Mouse (Mus musculus) neural tube, embryonic 15.5 days (tissue): Measurements from ENCODE around the gene Lrrc27. TPM values are rescaled to one million over a fixed set of nuclear protein-coding genes. Genes with fewer than 3 reads are reported as not detected.

Experiments
- ATAC-seq: fragments of 200-750 bp; cut with Nextera tagmentation; 2 replicates; pipeline ENCODE4 v1.8.0; 2017; ENCODE audit warnings: mild to moderate bottlenecking, moderate TSS enrichment, moderate library complexity; ENCODE audit not compliant: low FRiP score
- H3K27ac ChIP-seq: fragments of 300-500 bp; sonication (generic); replicated peaks from 2 replicates; pipeline ENCODE4 v1.5.1; 2015; ENCODE audit warnings: mild to moderate bottlenecking, inconsistent platforms
- H3K27me3 ChIP-seq: fragments of 300-500 bp; sonication (generic); replicated peaks from 2 replicates; pipeline ENCODE4 v1.6.1; 2015; ENCODE audit warnings: inconsistent platforms
- H3K36me3 ChIP-seq: fragments of 300-500 bp; sonication (generic); 2 replicates; pipeline ENCODE4 v1.6.1; 2015; ENCODE audit warnings: inconsistent platforms
- H3K4me1 ChIP-seq: fragments of 300-500 bp; sonication (generic); 2 replicates; pipeline ENCODE4 v1.6.1; 2015; ENCODE audit warnings: inconsistent platforms
- H3K4me2 ChIP-seq: fragments of 300-500 bp; sonication (generic); 2 replicates; pipeline ENCODE4 v1.6.1; 2015; ENCODE audit warnings: inconsistent platforms, mild to moderate bottlenecking, moderate library complexity
- H3K4me3 ChIP-seq: fragments of 300-500 bp; sonication (generic); replicated peaks from 2 replicates; pipeline ENCODE4 v1.5.1; 2015; ENCODE audit warnings: mild to moderate bottlenecking, inconsistent platforms
- H3K9ac ChIP-seq: fragments of 300-500 bp; sonication (generic); replicated peaks from 2 replicates; pipeline ENCODE4 v1.6.1; 2015; ENCODE audit warnings: mild to moderate bottlenecking, inconsistent platforms
- H3K9me3 ChIP-seq: fragments of 300-500 bp; sonication (generic); replicated peaks from 2 replicates; pipeline ENCODE4 v1.6.1; 2016; ENCODE audit warnings: inconsistent platforms
- WGBS: fragments of 180-500 bp; shearing (Covaris S2); methylation state at CpG from one replicate; pipeline ENCODE4 v1.1.7; 2015; ENCODE audit warnings: mixed read lengths; 5-methylcytosine and 5-hydroxymethylcytosine counted together
- polyA plus RNA-seq: library from polyadenylated mRNA; unstranded; fragments of >200 nt; fragmentation: Nextera tagmentation; extraction: Ambion mirVana; gene quantifications from 2 replicates; pipeline ENCODE4 v1.2.1, GENCODE M21; 2015

Lrrc27 gene
- polyA plus RNA-seq, 1 experiment from 2014 or later = 5.1 TPM

DNA sequence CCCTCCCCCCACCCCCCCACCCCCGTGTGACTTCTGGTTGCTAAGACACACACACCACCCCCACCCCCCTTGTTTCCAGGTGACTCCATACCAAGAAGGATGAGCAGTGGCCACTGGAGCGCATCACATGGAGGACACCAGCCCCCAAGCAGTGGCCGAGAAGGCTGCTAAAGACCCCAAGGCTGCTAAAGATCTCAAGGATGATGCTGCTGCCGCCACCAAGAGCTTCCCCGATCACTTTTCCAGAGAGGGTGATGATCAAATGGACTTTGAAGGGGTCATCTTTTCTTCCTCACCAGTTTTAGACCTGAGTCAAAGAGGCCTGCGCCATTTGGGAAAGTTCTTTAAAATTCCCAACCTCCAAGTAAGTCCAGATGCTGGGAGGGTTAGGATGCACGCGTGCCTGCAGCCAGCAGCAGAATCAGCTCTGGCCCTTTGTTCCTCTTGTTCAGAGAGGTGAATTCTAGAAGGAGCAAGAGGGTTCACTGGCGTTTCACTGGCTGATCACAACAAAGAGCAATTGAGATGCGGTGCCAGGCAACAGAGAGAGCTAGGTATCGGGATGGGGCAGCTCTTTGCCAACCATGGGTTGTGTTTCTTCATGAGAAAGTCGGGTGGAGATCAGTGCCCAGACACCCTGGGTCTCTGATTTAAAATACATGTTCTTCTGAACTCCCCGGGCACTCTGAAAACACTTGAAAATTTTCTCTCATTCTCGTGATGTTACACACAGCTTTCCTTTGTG is 2.0 kb downstream of the Lrrc27 start:
- Histone ChIP-seq H3K27ac (no peak overlapping the region), H3K4me3 (no peak overlapping the region), H3K4me1 (peaks cover 16% of the 10 kb centered on the region), H3K4me2 (no peak overlapping the region), H3K36me3 (no peaks in the 10 kb centered on the region), H3K9me3 (no peaks in the 10 kb centered on the region), H3K27me3 (no peaks in the 10 kb centered on the region), H3K9ac (no peak overlapping the region)
- ATAC-seq = no peak
- 74% methylated on average over 14 of the region's 14 CpGs for WGBS

DNA sequence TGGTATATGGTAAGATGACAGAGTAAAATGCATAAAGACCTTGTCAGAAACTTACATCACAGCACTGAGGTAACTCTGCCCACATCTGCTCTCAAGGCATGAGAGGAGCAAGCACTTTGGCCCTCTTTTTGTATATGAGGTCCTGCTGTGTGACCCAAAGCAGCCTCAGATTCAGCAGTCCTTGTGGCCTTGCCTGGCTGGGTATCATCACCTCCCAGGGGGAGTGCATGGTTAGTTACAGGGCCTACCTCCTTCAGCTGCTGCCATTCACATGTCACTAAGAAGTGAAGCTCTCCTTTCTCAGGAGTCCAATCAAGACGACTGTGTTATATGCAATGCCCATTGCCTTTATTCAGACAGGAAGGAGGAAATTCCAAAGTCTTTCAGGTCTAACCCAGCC is 2.7 kb downstream of the Lrrc27 start:
- no peaks in the 10 kb centered on the region for H3K36me3 ChIP-seq
- H3K4me1 ChIP-seq = peaks cover 16% of the 10 kb centered on the region
- no peak for ATAC-seq
- 84% methylated on average over 1 of the region's 1 CpGs for WGBS
- no peaks in the 10 kb centered on the region for H3K27me3 ChIP-seq
- H3K27ac ChIP-seq = no peak overlapping the region
- H3K4me2 ChIP-seq = no peak overlapping the region
- no peak overlapping the region for H3K9ac ChIP-seq
- H3K4me3 ChIP-seq = no peak overlapping the region
- H3K9me3 ChIP-seq = no peaks in the 10 kb centered on the region

DNA sequence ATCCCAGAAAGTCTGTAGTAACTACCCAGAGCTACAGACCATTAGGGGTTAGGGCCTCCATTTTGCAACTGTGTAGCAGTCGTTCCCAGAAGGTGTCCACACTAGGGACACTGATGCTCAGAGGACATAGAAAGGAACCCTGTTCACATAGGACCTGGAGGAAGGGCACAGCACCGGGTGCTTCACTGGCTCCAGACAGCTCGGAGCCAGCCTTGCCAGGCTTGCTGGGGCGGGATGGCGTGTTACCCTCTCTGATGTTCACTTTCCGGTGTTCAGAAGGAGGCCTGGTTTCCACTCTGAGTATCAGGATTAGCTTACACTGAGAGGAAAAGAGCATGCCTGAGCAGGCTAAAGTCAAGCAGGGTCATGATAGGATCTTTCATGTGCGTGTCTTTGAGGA is 3.2 kb downstream of the Lrrc27 start:
- no peaks in the 10 kb centered on the region for H3K27me3 ChIP-seq
- WGBS = 92% methylated on average over 7 of the region's 7 CpGs
- H3K9me3 ChIP-seq = no peaks in the 10 kb centered on the region
- no peak overlapping the region for H3K9ac ChIP-seq
- no peak overlapping the region for H3K4me2 ChIP-seq
- H3K4me3 ChIP-seq = no peak overlapping the region
- no peak for ATAC-seq
- peaks cover 16% of the 10 kb centered on the region for H3K4me1 ChIP-seq
- H3K27ac ChIP-seq = no peak overlapping the region
- no peaks in the 10 kb centered on the region for H3K36me3 ChIP-seq

DNA sequence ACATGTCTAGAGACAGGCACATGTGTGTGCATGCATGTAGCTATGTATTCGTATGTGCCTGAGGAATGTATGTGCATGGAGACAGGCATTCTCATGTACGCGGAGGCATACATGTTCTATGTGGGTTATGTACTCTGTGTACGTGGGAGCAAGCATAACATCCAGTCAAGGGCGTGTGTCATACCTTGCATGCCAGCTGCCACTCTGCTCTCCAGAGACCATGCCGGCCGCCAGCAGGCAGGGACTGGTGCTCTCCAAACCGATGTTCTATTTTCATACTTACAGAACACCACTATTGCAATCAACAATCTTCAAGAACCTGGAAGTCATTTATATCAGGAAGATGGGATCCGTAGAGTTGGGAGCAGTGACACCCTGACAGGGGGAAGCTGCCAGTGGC is 3.7 kb downstream of the Lrrc27 start:
- ATAC-seq = no peak
- H3K4me2 ChIP-seq = no peak overlapping the region
- H3K36me3 ChIP-seq = no peaks in the 10 kb centered on the region
- peaks cover 16% of the 10 kb centered on the region for H3K4me1 ChIP-seq
- no peaks in the 10 kb centered on the region for H3K9me3 ChIP-seq
- H3K27me3 ChIP-seq = no peaks in the 10 kb centered on the region
- no peak overlapping the region for H3K27ac ChIP-seq
- H3K9ac ChIP-seq = no peak overlapping the region
- no peak overlapping the region for H3K4me3 ChIP-seq
- WGBS = 93% methylated on average over 9 of the region's 9 CpGs

DNA sequence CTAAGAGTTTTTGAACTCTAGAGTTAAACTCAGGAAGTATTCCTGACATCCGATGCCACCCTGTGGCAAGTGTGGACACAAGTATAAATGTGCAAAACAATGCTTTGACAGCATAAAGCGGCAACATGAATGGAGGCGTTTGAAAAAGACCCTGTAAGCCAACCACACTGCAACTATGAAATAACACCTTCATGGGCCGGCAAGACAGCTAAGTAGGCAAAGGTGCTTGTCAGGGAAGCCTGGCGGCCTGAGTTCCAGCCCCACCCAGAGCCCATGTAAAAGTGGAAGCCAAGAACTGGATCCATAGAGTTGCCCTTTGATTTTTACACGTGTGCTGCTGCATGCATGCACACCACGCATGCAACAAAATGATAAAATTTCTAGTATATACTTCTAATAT is 4.3 kb downstream of the Lrrc27 start:
- Histone ChIP-seq H3K4me3 (no peak overlapping the region), H3K9me3 (no peaks in the 10 kb centered on the region), H3K4me1 (peaks cover 14% of the 10 kb centered on the region), H3K27me3 (no peaks in the 10 kb centered on the region), H3K9ac (no peak overlapping the region), H3K27ac (no peak overlapping the region), H3K36me3 (no peaks in the 10 kb centered on the region), H3K4me2 (no peak overlapping the region)
- no peak for ATAC-seq
- WGBS = 89% methylated on average over 7 of the region's 7 CpGs

DNA sequence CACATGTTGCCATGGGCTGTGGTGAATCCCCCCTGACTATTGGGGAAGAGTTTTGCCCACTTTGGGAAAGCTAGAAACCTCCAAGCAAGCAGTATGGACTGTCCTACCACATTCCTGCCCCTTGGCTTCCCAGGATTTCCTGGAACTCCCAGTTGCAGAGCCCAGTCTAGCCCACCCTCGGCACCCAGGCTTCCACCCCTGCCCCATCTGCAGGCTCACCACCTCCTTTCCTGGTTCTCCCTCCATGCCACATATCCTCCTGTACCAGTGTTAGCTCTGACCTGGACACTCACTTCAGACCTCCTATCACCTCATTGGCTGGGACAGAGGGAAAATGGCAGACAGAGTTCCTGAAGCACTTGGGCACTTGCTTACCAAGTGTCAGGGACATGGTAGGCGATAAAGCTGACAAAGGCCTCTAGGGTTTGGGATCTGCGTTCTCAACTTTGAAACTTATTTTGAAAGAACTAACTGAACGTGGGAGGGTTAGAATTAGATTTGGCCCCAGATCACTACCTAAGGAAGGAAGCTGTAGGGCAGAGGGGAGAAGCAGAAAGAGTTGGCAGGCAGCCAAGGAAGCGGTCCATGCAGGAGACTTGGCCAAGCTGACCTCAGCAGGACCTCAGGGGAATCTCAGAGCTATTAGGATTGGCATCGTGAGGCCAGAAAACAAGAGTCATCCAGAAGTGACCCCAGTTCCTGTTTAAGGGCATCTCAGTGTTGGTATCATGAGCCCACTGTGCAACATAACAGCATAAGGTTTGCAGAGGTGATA is 6.0 kb downstream of the Lrrc27 start:
- H3K4me1 ChIP-seq = peaks cover 1% of the 10 kb centered on the region
- no peak for ATAC-seq
- H3K27me3 ChIP-seq = no peaks in the 10 kb centered on the region

DNA sequence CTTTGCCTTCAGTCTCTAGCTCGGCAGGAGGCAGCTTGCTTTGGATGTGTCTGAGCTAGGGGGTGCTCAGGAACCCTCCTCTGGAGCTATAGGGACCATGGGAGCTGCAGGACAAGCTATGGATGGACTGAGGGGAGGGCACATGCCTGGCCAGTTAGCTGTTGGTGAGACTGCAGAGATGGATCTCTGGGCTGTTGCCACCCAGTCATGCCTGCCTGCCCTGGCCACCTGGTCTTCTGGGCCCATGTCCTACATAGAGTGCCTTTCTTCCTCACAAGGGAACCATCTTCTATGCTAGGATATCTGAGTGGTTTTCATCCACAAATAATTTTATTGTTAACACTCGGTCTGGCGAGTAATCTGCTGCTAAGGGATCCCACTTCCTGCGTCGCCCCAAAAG is 6.7 kb downstream of the Lrrc27 start:
- Histone ChIP-seq H3K4me3 (no peak overlapping the region), H3K4me2 (no peak overlapping the region), H3K4me1 (no peaks in the 10 kb centered on the region), H3K36me3 (no peaks in the 10 kb centered on the region), H3K9ac (no peak overlapping the region), H3K27ac (no peak overlapping the region), H3K27me3 (no peaks in the 10 kb centered on the region), H3K9me3 (no peaks in the 10 kb centered on the region)
- WGBS = 87% methylated on average over 5 of the region's 5 CpGs
- ATAC-seq = no peak

More for the DNA sequence above, 6.0 kb downstream of the Lrrc27 start:
- no peaks in the 10 kb centered on the region for H3K9me3 ChIP-seq
- no peak overlapping the region for H3K4me2 ChIP-seq
- no peak overlapping the region for H3K27ac ChIP-seq
- no peak overlapping the region for H3K4me3 ChIP-seq
- H3K36me3 ChIP-seq = no peaks in the 10 kb centered on the region
- H3K9ac ChIP-seq = no peak overlapping the region
- 69% methylated on average over 6 of the region's 6 CpGs for WGBS

DNA sequence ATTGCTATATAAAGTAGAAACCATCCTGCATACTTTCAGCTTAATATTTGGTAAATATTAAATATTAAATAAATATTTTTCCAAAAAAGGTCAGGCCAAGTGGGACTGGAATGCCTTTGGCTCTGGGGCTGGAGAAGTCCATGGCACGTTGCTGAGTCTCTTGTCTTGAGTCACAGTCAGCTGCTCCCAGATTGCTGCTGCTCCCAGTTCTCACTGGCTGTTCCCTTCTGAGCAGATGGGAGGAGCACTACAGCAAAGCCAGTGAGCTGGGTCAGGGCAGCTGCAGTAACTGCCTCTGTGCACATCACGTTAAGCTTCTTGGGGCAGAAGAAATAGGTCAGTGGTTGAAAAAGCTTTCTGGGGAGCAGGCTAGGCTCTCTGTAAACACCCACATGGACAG is 7.5 kb downstream of the Lrrc27 start:
- H3K27me3 ChIP-seq = no peaks in the 10 kb centered on the region
- H3K36me3 ChIP-seq = no peaks in the 10 kb centered on the region
- no peak overlapping the region for H3K27ac ChIP-seq
- no peak overlapping the region for H3K4me3 ChIP-seq
- ATAC-seq = no peak
- H3K4me2 ChIP-seq = no peak overlapping the region
- no peaks in the 10 kb centered on the region for H3K4me1 ChIP-seq
- no peak overlapping the region for H3K9ac ChIP-seq
- H3K9me3 ChIP-seq = no peaks in the 10 kb centered on the region
- 34% methylated on average over 2 of the region's 2 CpGs for WGBS

DNA sequence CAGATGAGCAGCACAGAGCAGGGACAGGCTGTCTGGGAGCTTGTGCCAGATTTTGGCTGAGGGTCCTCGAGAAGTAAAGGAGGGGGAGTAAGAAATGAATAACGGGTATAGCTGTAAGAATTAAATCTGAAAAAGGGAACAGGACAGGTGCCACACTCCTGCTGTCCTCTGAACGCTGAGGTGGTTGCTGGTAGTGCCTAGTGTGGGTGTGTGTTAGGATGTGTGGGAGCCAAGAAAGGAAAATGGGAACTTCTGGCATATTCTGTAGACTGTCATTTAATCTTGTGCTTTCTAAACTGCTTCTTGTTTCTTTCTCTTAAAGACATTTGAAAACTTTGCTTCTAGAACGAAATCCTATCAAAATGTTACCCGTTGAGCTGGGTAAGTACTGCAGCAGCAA is 8.3 kb downstream of the Lrrc27 start:
- no peak overlapping the region for H3K27ac ChIP-seq
- no peaks in the 10 kb centered on the region for H3K27me3 ChIP-seq
- H3K4me3 ChIP-seq = no peak overlapping the region
- H3K36me3 ChIP-seq = no peaks in the 10 kb centered on the region
- H3K9me3 ChIP-seq = no peaks in the 10 kb centered on the region
- WGBS = 88% methylated on average over 5 of the region's 5 CpGs
- no peaks in the 10 kb centered on the region for H3K4me1 ChIP-seq
- no peak overlapping the region for H3K9ac ChIP-seq
- no peak for ATAC-seq
- H3K4me2 ChIP-seq = no peak overlapping the region

DNA sequence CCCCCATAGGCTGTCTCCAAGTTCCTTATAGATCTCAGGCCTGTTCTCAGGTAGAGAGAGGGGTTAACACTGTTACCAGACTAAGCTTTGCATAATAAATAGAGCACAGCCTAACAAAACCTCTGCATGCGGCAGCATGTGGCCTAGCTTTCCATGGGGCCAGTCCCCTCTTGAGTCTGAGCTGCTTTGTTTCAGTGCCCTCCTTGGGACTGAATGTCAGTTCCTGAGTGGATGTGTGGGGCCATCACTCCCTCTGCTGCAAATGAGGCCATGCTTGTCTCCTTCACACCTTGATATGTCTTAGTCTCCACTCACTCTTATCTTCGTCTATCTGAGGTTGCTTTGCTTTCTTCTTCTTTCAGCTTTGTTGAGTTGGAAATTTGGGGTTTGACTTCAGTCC is 9.1 kb downstream of the Lrrc27 start:
- WGBS = 60% methylated on average over 2 of the region's 2 CpGs
- H3K9me3 ChIP-seq = no peaks in the 10 kb centered on the region
- H3K4me2 ChIP-seq = no peak overlapping the region
- no peak for ATAC-seq
- no peaks in the 10 kb centered on the region for H3K27me3 ChIP-seq
- no peaks in the 10 kb centered on the region for H3K36me3 ChIP-seq
- no peak overlapping the region for H3K27ac ChIP-seq
- no peak overlapping the region for H3K9ac ChIP-seq
- no peaks in the 10 kb centered on the region for H3K4me1 ChIP-seq
- H3K4me3 ChIP-seq = no peak overlapping the region

DNA sequence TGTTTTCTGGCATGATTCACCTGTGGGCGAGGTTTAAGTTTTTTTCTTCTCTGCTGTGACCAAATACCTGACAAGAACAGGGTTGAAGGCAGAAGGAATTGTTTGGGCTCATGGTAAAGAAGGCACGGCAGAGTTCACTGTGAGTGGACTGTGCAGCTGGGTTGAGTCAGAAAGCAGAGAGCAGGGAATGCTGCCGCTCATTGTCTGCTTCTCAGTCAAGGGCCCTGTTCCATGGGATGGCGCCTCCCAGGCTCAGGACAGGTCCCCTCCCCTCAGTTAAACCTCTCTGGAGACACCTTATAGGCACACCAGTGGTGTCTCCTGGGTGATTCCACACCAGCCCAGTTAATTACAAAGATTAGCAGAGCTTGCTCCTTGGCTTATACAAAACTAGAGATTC is 9.6 kb downstream of the Lrrc27 start:
- no peak for ATAC-seq
- H3K4me3 ChIP-seq = no peak overlapping the region
- H3K27ac ChIP-seq = no peak overlapping the region
- H3K4me2 ChIP-seq = no peak overlapping the region
- H3K9ac ChIP-seq = no peak overlapping the region
- H3K27me3 ChIP-seq = no peaks in the 10 kb centered on the region
- no peaks in the 10 kb centered on the region for H3K36me3 ChIP-seq
- H3K4me1 ChIP-seq = no peaks in the 10 kb centered on the region
- 85% methylated on average over 4 of the region's 4 CpGs for WGBS
- H3K9me3 ChIP-seq = no peaks in the 10 kb centered on the region

DNA sequence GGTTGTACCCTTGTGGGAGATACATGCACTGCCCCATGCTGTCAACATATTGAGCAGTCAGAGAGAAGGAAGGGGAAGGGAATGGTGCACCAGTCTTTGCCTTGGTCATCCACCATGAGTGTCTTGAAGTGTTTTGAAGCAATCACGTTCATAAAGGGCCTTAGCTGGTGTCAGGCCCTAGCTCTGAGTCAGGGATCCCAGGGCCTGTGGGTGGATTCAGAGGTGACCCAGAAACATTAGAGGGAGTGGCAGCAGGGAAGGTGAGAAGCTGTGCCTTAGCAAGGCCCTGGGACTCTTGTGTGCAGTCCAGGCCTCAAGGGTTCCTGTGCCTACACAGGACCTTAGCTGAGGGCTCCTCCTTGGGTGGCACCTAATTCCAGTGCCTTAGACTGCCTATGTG is 11.3 kb downstream of the Lrrc27 start:
- H3K36me3 ChIP-seq = no peaks in the 10 kb centered on the region
- H3K4me1 ChIP-seq = no peaks in the 10 kb centered on the region
- ATAC-seq = no peak
- H3K9me3 ChIP-seq = no peaks in the 10 kb centered on the region
- WGBS = 91% methylated on average over 1 of the region's 1 CpGs
- H3K27me3 ChIP-seq = no peaks in the 10 kb centered on the region
- H3K4me3 ChIP-seq = no peak overlapping the region
- H3K4me2 ChIP-seq = no peak overlapping the region
- no peak overlapping the region for H3K27ac ChIP-seq
- no peak overlapping the region for H3K9ac ChIP-seq
